Mouse (Mus musculus): ENCODE data around the gene Slc44a1.

Slc44a1 gene

DNA sequence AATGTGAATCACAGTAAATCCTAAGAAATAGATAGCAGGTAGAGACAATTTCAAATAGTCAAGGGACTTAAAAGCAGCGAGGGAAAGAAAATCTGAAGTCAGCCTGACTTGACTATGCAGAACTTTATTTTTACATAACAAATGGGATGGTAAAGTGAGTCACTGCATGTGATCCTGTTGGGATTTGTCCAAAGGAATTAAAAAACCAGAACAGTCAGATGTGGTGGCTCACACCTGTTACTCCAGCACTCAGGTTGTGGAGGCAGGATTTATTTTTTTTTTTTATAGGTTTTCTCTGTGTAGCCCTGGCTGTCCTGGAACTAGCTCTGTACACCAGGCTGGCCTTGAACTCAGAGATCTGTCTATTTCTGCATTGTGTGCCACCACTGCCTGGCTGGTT lies 25.7 kb downstream of the Slc44a1 start:
- no peak for DNase-seq (ENCODE audit: low read depth, low spot score)

DNA sequence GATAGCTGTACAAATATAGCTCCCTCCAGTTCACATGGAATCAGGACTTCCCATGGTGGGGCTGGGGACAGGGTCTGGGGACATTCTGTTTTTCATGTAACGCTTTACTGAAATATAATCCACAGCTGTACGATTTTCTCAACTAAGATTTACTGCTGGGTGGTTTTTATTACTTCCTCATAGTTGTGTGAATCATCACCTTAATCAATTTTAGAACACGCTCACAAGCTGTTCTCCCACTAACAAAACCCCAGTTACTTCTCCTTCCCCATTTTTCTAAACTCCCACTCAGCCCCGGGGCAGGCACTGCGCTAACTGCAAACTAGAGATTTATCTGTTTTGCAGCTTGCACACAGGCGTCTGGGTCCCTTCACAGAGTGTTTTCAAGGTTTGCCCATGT lies 28.8 kb downstream of the Slc44a1 start:
- DNase-seq (ENCODE audit: low read depth, low spot score): no peak

- no peak for DNase-seq (ENCODE audit: low read depth, low spot score)
These were observed 33.9 kb downstream of the Slc44a1 start for GRCm38 (mm10) chr4:53474109-53474508.

DNA sequence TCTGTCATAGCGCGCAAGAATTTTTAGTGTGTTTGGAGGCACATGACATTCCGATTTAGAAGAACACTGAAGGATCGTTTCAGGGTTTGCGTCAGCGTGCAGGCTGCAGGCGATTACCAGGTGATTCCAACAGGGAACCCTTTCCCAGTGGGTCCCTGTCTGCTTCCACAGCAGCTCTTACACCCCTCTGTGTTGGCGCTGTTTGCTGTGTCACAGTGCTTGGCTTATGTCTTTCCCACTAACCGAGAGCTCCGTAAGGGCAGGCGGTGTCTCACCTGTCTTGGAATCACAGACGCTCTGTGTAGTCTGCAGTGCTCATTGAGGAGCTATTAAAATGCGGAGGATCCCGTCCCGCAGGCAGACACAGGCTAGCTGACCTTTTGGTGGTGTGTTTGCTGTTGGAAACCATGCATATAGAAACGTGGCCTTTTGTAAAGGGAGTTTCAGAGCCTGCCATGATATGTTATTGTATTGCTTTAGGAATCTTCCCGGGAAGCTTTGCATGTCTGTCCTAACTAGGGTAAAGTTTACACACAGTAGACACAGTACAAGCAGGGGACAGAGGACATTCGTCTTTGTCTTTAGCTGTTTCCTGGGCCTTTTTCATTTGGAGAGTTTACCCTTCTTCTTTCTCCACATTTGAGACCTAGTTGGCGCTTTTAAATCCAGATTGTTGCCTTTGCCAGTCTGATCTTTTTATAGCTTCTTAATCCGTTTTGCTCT lies 35.2 kb downstream of the Slc44a1 start:
- DNase-seq (ENCODE audit: low read depth, low spot score): no peak

GRCm38 (mm10) chr4:53478644-53479043 lies 38.4 kb downstream of the Slc44a1 start:
- DNase-seq (ENCODE audit: low read depth, low spot score): no peak

DNA sequence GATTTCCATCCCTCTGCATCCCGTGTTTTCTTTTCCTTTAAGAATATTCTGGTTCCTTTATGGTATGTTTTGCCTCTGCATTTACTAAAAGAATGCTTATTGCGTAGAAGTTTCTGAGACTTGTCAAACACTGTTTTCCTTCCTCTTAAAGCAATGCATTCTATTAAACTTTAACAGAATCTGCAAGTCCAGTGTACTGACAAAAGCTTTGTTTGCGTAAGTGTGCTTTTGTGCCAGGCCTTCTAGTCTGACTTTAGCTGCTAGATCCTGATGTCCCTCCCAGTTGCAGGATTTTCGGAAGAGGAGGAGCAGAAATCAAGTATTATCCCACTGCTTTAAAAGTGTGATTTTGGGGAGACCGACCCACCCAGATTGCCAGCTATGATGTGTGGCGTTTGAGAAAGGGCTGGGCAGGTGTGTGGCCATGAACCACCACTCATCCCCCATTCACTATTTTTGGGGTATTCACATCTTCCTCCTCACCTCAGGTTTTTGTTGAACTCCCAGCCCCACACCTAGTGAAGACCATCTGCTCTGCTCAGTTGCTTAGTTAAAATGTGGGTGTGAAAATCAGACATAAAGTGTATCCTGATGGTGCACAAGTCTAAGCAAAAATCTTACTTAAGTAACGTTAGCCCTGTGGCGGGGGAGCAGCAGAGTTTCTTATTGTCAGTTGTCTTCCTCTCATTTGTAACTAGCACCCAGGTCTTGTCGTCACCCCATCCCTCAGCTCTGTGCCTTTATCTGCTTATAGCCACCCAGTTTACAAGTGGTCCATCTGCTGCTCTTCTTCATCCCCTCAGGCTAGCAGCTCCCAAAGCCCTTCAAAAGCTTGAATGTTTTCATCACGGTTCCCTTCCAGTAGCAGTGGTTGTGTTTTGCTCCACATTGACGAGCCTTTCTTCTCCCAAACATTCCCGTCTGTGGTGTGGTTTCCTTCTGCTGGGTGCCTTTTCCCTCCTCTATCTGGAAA lies 47.3 kb downstream of the Slc44a1 start:
- no peak for DNase-seq (ENCODE audit: low read depth, low spot score)

GRCm38 (mm10) chr4:53488803-53489202 lies 48.6 kb downstream of the Slc44a1 start:
- no peak for DNase-seq (ENCODE audit: low read depth, low spot score)

- DNase-seq (ENCODE audit: low read depth, low spot score): no peak
These were observed 50.2 kb downstream of the Slc44a1 start for GRCm38 (mm10) chr4:53490371-53490770.

GRCm38 (mm10) chr4:53491269-53491668 lies 51.1 kb downstream of the Slc44a1 start:
- no peak for DNase-seq (ENCODE audit: low read depth, low spot score)

- no peak for DNase-seq (ENCODE audit: low read depth, low spot score)
These were observed 55.4 kb downstream of the Slc44a1 start for GRCm38 (mm10) chr4:53495646-53496045.

GRCm38 (mm10) chr4:53502764-53503163 lies 62.6 kb downstream of the Slc44a1 start:
- DNase-seq (ENCODE audit: low read depth, low spot score): no peak

- DNase-seq (ENCODE audit: low read depth, low spot score): no peak
These were observed 72.1 kb downstream of the Slc44a1 start for GRCm38 (mm10) chr4:53512131-53512916.

- DNase-seq (ENCODE audit: low read depth, low spot score): no peak
These were observed 73.3 kb downstream of the Slc44a1 start for GRCm38 (mm10) chr4:53513276-53514081.

DNA sequence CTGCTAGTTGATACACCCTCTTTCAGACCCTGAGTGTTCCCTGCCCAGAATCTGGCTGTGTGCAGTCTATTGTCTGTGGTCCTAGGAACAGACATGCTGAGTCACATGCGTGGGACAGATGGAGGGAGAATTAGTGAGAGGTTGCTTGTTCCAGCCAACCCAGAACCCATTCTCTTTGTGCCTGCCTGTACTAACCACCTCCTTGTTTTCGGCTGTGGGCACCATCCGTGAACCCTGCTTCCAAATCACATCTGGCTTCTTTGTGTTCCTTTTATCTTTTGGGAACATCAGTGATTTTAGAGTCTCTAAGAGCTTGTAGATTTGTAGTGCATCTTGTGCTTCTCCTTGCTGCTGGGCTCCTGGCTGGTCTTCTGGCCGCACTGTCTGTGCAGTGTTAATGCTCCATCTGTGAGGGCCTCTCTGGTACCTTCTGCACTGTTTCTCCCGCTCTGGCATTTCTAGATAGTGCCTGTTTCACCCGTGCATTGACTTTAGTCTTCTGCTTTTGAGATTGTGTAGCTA lies 75.9 kb downstream of the Slc44a1 start:
- no peak for DNase-seq (ENCODE audit: low read depth, low spot score)

DNA sequence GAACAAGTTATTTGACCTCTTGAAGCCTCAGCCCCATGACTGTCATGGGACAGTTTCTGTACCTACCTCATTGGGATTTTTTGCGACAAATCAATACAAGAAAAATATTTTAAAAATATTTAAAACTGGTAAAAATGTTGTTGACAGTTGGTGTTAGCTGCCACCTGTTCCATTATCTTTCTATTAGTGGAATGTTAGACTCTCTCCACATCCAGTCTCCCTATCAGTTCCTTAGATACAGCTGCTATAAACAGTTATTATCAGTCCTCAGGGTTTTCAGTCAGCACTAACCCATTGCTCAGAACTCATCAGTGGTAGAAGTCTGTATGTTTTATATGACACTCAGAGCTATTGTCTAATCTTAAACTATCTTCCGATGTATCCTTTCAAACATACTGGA lies 79.2 kb downstream of the Slc44a1 start:
- no peak for DNase-seq (ENCODE audit: low read depth, low spot score)

- DNase-seq (ENCODE audit: low read depth, low spot score): no peak
These were observed 80.8 kb downstream of the Slc44a1 start for GRCm38 (mm10) chr4:53521028-53521427.

DNA sequence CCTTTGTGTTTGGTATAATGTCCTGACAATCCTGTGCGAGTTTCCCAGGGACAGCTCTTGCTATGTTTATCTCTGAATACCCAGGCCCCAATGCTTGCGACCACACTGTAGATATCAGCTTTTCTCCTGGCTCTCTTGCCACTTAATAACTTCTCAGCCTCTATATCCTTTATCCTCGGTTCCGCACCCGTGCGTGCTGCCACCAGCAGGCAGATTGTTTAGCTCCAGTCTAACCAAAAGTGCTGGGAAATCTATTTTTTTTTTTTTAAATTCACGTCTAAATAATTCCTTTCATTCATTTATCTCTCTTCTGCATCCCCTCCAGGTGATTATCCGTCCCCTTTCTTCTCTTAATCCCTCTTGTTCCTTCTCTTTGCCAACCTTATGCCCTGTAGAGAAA lies 82.4 kb downstream of the Slc44a1 start:
- no peak for DNase-seq (ENCODE audit: low read depth, low spot score)

DNA sequence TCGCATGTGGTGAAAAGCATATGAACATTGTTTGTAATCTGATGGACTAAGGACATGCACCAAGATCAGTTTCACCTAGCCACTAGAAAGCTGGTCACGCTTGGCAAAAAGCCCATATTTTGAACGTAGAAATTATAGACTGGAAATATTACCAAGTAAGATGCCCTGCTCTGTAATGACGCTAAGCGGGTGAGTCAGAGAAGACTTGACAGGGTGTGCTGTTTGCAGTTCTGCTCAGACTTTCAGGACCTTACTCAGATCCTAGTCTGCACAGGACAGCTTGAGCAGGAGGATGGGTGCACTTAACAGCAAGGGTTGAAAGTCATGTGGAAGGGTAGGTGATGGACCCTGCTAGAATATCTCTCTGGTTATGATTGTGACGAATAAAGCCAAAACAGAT lies 85.3 kb downstream of the Slc44a1 start:
- DNase-seq (ENCODE audit: low read depth, low spot score): no peak

DNA sequence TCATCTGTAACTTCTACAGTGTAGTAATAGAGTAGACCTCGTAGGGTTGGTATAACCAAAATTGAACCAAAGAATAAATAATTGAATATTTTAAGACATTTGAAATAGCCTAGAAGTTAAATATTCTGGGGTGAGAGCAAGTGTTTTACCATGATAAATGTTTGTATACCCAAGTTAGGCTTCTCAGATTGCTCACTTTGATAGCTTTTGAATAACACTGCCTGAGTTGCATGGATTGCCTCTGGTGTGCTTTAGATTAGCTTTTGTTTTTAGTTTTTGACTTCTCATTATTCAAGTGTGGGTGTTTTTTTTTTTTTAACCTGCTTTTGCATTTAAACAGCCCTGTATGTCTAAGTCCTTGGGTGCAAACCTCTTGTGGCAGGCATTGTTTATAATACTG lies 85.8 kb downstream of the Slc44a1 start:
- no peak for DNase-seq (ENCODE audit: low read depth, low spot score)

- DNase-seq (ENCODE audit: low read depth, low spot score): no peak
These were observed 86.2 kb downstream of the Slc44a1 start for GRCm38 (mm10) chr4:53526446-53526845.

- DNase-seq (ENCODE audit: low read depth, low spot score): no peak
These were observed 95.6 kb downstream of the Slc44a1 start for GRCm38 (mm10) chr4:53535795-53536194.

Measured in mesoderm, embryonic 11.5 days (tissue).